Mouse (Mus musculus) neural tube, embryonic 13.5 days (tissue): ENCODE measurements around the gene Samd10. TPM values are rescaled to one million over a fixed set of nuclear protein-coding genes. Genes with fewer than 3 reads are reported as not detected.

ENCODE experiments used
- microRNA-seq: library from miRNA; unstranded; fragments of <30 nt; microRNA quantifications from one replicate; pipeline ENCODE4, GENCODE M21; 2016
- polyA plus RNA-seq: library from polyadenylated mRNA; unstranded; fragments of >200 nt; fragmentation: Nextera tagmentation; extraction: Ambion mirVana; gene quantifications from 2 replicates; pipeline ENCODE4 v1.2.1, GENCODE M21; 2015

Gene Samd10
- polyA plus RNA-seq, 1 experiment from 2014 or later = 157 TPM

Small RNA genes lying within 50 kb of the gene (microRNA-seq; reads per million reads assigned to microRNA genes)
- not detected for gene Mir7006

Other genes with a start within 250 kb of the Samd10 start
- 61.4 and 67.4 TPM in 2 replicates for gene Zgpat, start 234.3 kb downstream of the Samd10 start, polyA plus RNA-seq
- 82.6 and 85.9 TPM in 2 replicates for gene Arfrp1, start 233.8 kb downstream of the Samd10 start, polyA plus RNA-seq
- gene Lime1, start 219.1 kb downstream of the Samd10 start, polyA plus RNA-seq = 41.3 and 41.4 TPM in 2 replicates
- 21.1 and 22.0 TPM in 2 replicates for gene Zbtb46, start 139.8 kb downstream of the Samd10 start, polyA plus RNA-seq
- gene Abhd16b, start 106.0 kb downstream of the Samd10 start, polyA plus RNA-seq = 0.11 TPM in 1 of 2 replicates, not detected in the other
- gene Tpd52l2, start 102.1 kb downstream of the Samd10 start, polyA plus RNA-seq = 107 and 114 TPM in 2 replicates
- 192 and 214 TPM in 2 replicates for gene Dnajc5, start 78.7 kb downstream of the Samd10 start, polyA plus RNA-seq
- 67.4 and 73.6 TPM in 2 replicates for gene Uckl1, start 14.3 kb downstream of the Samd10 start, polyA plus RNA-seq
- 63.1 and 65.6 TPM in 2 replicates for gene Prpf6, start 7.3 kb downstream of the Samd10 start, polyA plus RNA-seq
- 78.7 and 81.3 TPM in 2 replicates for gene Zfp512b, start 6.4 kb downstream of the Samd10 start, polyA plus RNA-seq
- not detected in 2 replicates for gene Gm29797, start 57.8 kb upstream of the Samd10 start, polyA plus RNA-seq
- gene Sox18, start 72.4 kb upstream of the Samd10 start, polyA plus RNA-seq = 18.9 and 22.2 TPM in 2 replicates
- 33.9 and 37.8 TPM in 2 replicates for gene Tcea2, start 81.1 kb upstream of the Samd10 start, polyA plus RNA-seq
- 42.7 and 49.2 TPM in 2 replicates for gene Rgs19, start 94.8 kb upstream of the Samd10 start, polyA plus RNA-seq
- gene Lkaaear1, start 99.2 kb upstream of the Samd10 start, polyA plus RNA-seq = not detected in 2 replicates
- gene Oprl1, start 115.8 kb upstream of the Samd10 start, polyA plus RNA-seq = 63.8 and 64.0 TPM in 2 replicates
- 44.9 and 52.5 TPM in 2 replicates for gene Myt1, start 164.1 kb upstream of the Samd10 start, polyA plus RNA-seq
- gene Pcmtd2, start 238.6 kb upstream of the Samd10 start, polyA plus RNA-seq = 33.2 and 38.3 TPM in 2 replicates